Mouse (Mus musculus) midbrain, embryonic 11.5 days (tissue): ENCODE data around the gene Cnn2. TPM values are rescaled to one million over a fixed set of nuclear protein-coding genes. Genes with fewer than 3 reads are reported as not detected.

Experiments used
- ATAC-seq: fragments of 200-750 bp; cut with Nextera tagmentation; 2 replicates; pipeline ENCODE4 v1.8.0; 2017; ENCODE audit warnings: moderate TSS enrichment, moderate library complexity; ENCODE audit not compliant: low FRiP score
- DNase-seq: peaks from one replicate; pipeline ENCODE4 v3.0.0; 2015; ENCODE audit warnings: low spot score; ENCODE audit errors: missing footprints
- H3K27ac ChIP-seq: fragments of 300-500 bp; sonication (generic); 2 replicates; pipeline ENCODE4 v1.5.1; 2014; ENCODE audit warnings: low read depth, low read length
- H3K27me3 ChIP-seq: fragments of 300-500 bp; sonication (generic); 2 replicates; pipeline ENCODE4 v1.6.1; 2014; ENCODE audit warnings: mild to moderate bottlenecking, low read length, moderate library complexity, mixed read lengths; ENCODE audit not compliant: control insufficient read depth, insufficient read depth
- H3K36me3 ChIP-seq: fragments of 300-500 bp; sonication (generic); 2 replicates; pipeline ENCODE4 v1.6.1; 2014; ENCODE audit warnings: mild to moderate bottlenecking, low read length, moderate library complexity, mixed read lengths; ENCODE audit not compliant: control insufficient read depth, insufficient read depth
- H3K4me1 ChIP-seq: fragments of 300-500 bp; sonication (generic); 2 replicates; pipeline ENCODE4 v1.6.1; 2014; ENCODE audit warnings: low read length; ENCODE audit not compliant: control insufficient read depth, insufficient read depth
- H3K4me2 ChIP-seq: fragments of 300-500 bp; sonication (generic); 2 replicates; pipeline ENCODE4 v1.6.1; 2014; ENCODE audit warnings: mild to moderate bottlenecking, moderate library complexity
- H3K4me3 ChIP-seq: fragments of 300-500 bp; sonication (generic); 2 replicates; pipeline ENCODE4 v1.5.1; 2014; ENCODE audit warnings: low read depth, low read length
- H3K9ac ChIP-seq: fragments of 300-500 bp; sonication (generic); 2 replicates; pipeline ENCODE4 v1.6.1; 2014; ENCODE audit warnings: low read length
- H3K9me3 ChIP-seq: fragments of 300-500 bp; sonication (generic); 2 replicates; pipeline ENCODE4 v1.6.1; 2016; ENCODE audit warnings: low read length; ENCODE audit not compliant: control insufficient read depth
- WGBS: fragments of 180-500 bp; shearing (Covaris S2); extraction: QIAGEN DNeasy Blood & Tissue Kit; methylation state at CpG from one replicate; pipeline ENCODE4 v1.1.7; 2014; 5-methylcytosine and 5-hydroxymethylcytosine counted together
- polyA plus RNA-seq: library from polyadenylated mRNA; unstranded; fragments of >200 nt; fragmentation: Nextera tagmentation; extraction: Ambion mirVana; gene quantifications from 2 replicates; pipeline ENCODE4 v1.2.1, GENCODE M21; 2014

Cnn2 gene
- polyA plus RNA-seq, 1 experiment from 2014 or later, result 158 TPM

- H3K27ac ChIP-seq, result no peak overlapping the region
- no peak overlapping the region for H3K4me3 ChIP-seq
- H3K36me3 ChIP-seq, result no peaks in the 10 kb centered on the region
- no peaks in the 10 kb centered on the region for H3K4me1 ChIP-seq
- no peak for DNase-seq
- ATAC-seq, result no peak
- no peak overlapping the region for H3K9ac ChIP-seq
- 55% methylated on average over 9 of the region's 9 CpGs for WGBS
- no peak overlapping the region for H3K4me2 ChIP-seq
- no peaks in the 10 kb centered on the region for H3K9me3 ChIP-seq
- peaks cover 10% of the 10 kb centered on the region for H3K27me3 ChIP-seq
Observed at GRCm38 (mm10) chr10:80003374-80004232, 15.2 kb downstream of the Cnn2 start.

- Histone ChIP-seq H3K4me1 (no peaks in the 10 kb centered on the region), H3K9ac (no peak overlapping the region), H3K4me2 (no peak overlapping the region), H3K9me3 (no peaks in the 10 kb centered on the region), H3K4me3 (no peak overlapping the region), H3K36me3 (no peaks in the 10 kb centered on the region), H3K27ac (no peak overlapping the region), H3K27me3 (peaks cover 8% of the 10 kb centered on the region; the same call in 1 of the 2 replicates)
- 90% methylated on average over 8 of the region's 8 CpGs for WGBS
- ATAC-seq (no peak), DNase-seq (no peak)
Observed at GRCm38 (mm10) chr10:80004233-80004705, 15.9 kb downstream of the Cnn2 start.

- Histone ChIP-seq H3K4me1 (no peaks in the 10 kb centered on the region), H3K27me3 (peaks cover 35% of the 10 kb centered on the region), H3K4me2 (no peak overlapping the region), H3K9ac (no peak overlapping the region), H3K36me3 (no peaks in the 10 kb centered on the region), H3K27ac (no peak overlapping the region), H3K4me3 (no peak overlapping the region), H3K9me3 (peaks cover 12% of the 10 kb centered on the region)
- 86% methylated on average over 6 of the region's 6 CpGs for WGBS
- ATAC-seq (no peak), DNase-seq (no peak)
Observed at GRCm38 (mm10) chr10:80011740-80012139, 23.4 kb downstream of the Cnn2 start.

- peaks cover 12% of the 10 kb centered on the region for H3K9me3 ChIP-seq
- ATAC-seq (no peak), DNase-seq (no peak)
- H3K4me1 ChIP-seq, result no peaks in the 10 kb centered on the region
- H3K36me3 ChIP-seq, result no peaks in the 10 kb centered on the region
- WGBS, result 30% methylated on average over 25 of the region's 25 CpGs
- no peak overlapping the region for H3K27ac ChIP-seq
- H3K27me3 ChIP-seq, result peaks cover 37% of the 10 kb centered on the region
- no peak overlapping the region for H3K4me3 ChIP-seq
- no peak overlapping the region for H3K9ac ChIP-seq
- no peak overlapping the region for H3K4me2 ChIP-seq
Observed at GRCm38 (mm10) chr10:80013609-80014008, 25.2 kb downstream of the Cnn2 start.

- ATAC-seq (no peak), DNase-seq (no peak)
- Histone ChIP-seq H3K9ac (no peak overlapping the region), H3K4me2 (no peak overlapping the region), H3K4me3 (no peak overlapping the region), H3K27me3 (peaks cover 42% of the 10 kb centered on the region), H3K9me3 (peaks cover 11% of the 10 kb centered on the region), H3K27ac (no peak overlapping the region), H3K36me3 (no peaks in the 10 kb centered on the region), H3K4me1 (peaks cover 4% of the 10 kb centered on the region; the same call in 1 of the 2 replicates)
- WGBS, result 25% methylated on average over 28 of the region's 28 CpGs
Observed at GRCm38 (mm10) chr10:80014484-80015290, 26.3 kb downstream of the Cnn2 start.

GRCm38 (mm10) chr10:80015583-80015982, 27.2 kb downstream of the Cnn2 start:
- Histone ChIP-seq H3K27me3 (peaks cover 46% of the 10 kb centered on the region), H3K9ac (no peak overlapping the region)
- ATAC-seq, result no peak

GRCm38 (mm10) chr10:80016511-80016910, 28.1 kb downstream of the Cnn2 start, which contains the start of gene Arhgap45:
Arhgap45 (plus strand) TSS chr10:80016653.
- 72% methylated on average over 11 of the region's 11 CpGs for WGBS
- Histone ChIP-seq H3K36me3 (no peaks in the 10 kb centered on the region), H3K27me3 (peaks cover 46% of the 10 kb centered on the region), H3K4me2 (no peak within 1 kb of the TSS), H3K4me3 (no peak within 1 kb of the TSS), H3K9me3 (no peaks in the 10 kb centered on the region), H3K9ac (no peak within 1 kb of the TSS), H3K27ac (no peak within 1 kb of the TSS), H3K4me1 (peaks cover 6% of the 10 kb centered on the region; the same call in 1 of the 2 replicates)
- DNase-seq, result no peak
- ATAC-seq, result no peak

More at GRCm38 (mm10) chr10:80015583-80015982, 27.2 kb downstream of the Cnn2 start:
- Histone ChIP-seq H3K4me1 (peaks cover 6% of the 10 kb centered on the region; the same call in 1 of the 2 replicates), H3K4me2 (no peak overlapping the region), H3K36me3 (no peaks in the 10 kb centered on the region), H3K9me3 (peaks cover 4% of the 10 kb centered on the region), H3K4me3 (no peak overlapping the region), H3K27ac (no peak overlapping the region)
- DNase-seq, result no peak
- WGBS, result 87% methylated on average over 10 of the region's 10 CpGs

- DNase-seq, result no peak
- no peaks in the 10 kb centered on the region for H3K36me3 ChIP-seq
- no peak for ATAC-seq
- H3K9me3 ChIP-seq, result no peaks in the 10 kb centered on the region
- no peak overlapping the region for H3K4me3 ChIP-seq
- H3K27ac ChIP-seq, result no peak overlapping the region
- WGBS, result 89% methylated on average over 10 of the region's 10 CpGs
- peaks cover 6% of the 10 kb centered on the region; the same call in 1 of the 2 replicates for H3K4me1 ChIP-seq
- H3K9ac ChIP-seq, result no peak overlapping the region
- peaks cover 44% of the 10 kb centered on the region for H3K27me3 ChIP-seq
- no peak overlapping the region for H3K4me2 ChIP-seq
Observed at GRCm38 (mm10) chr10:80016931-80017330, 28.5 kb downstream of the Cnn2 start.
